Mouse (Mus musculus): ENCODE data around the gene Naxe. TPM values are rescaled to one million over a fixed set of nuclear protein-coding genes. Genes with fewer than 3 reads are reported as not detected.

Naxe gene
- polyA plus RNA-seq, 1 experiment from 2014 or later, result 169 TPM

DNA sequence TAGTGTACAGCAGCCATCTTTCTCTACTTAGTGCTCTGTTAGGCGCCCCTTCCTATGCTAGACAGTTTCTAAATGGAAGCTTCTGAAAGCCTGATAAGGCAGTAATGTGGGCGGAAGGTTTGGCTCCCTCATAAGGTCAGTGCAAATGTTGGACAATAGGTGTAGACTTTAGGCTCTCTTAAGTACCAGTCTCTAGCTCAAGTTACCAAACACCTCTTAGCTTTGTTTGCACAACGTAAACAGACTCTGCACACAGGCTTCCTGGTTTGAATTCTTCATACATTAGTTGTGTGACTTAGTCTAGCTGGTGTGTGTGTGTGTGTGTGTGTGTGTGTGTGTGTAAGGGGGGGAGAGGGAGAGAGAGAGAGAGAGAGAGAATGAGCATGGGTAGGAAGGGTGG, 8.8 kb downstream of the Naxe start:
- no peak overlapping the region for H3K4me2 ChIP-seq
- H3K36me3 ChIP-seq, result peaks cover 48% of the 10 kb centered on the region
- no peak for ATAC-seq (ENCODE audit: low read depth)
- H3K4me1 ChIP-seq (replicated peaks), result 0 out of 2 replicates have a peak, but pooled peaks cover 3% of the 10 kb centered on the region
- H3K4me3 ChIP-seq, result no peak overlapping the region
- no peaks in the 10 kb centered on the region for H3K9me3 ChIP-seq
- WGBS, result 95% methylated on average over 3 of the region's 3 CpGs
- no peak overlapping the region for H3K27ac ChIP-seq (replicated peaks)
- H3K27me3 ChIP-seq, result no peaks in the 10 kb centered on the region
- H3K9ac ChIP-seq, result no peak overlapping the region

GRCm38 (mm10) chr3:88042661-88043421, 15.5 kb downstream of the Naxe start, which contains the start of gene Gpatch4:
TSS of gene Gpatch4 (plus strand) at chr3:88043108.
- H3K27ac ChIP-seq (replicated peaks), result no peak within 1 kb of the TSS; the same call in 1 of the 2 replicates
- peak within 1 kb of the TSS; percentile 73 for H3K9ac ChIP-seq
- H3K4me1 ChIP-seq (replicated peaks), result peaks cover 16% of the 10 kb centered on the region
- H3K9me3 ChIP-seq, result no peaks in the 10 kb centered on the region
- peak within 1 kb of the TSS; percentile 79 for H3K4me3 ChIP-seq
- peaks cover 28% of the 10 kb centered on the region for H3K27me3 ChIP-seq
- ATAC-seq (ENCODE audit: low read depth), result peak; percentile 96
- H3K4me2 ChIP-seq, result peak within 1 kb of the TSS; percentile 86
- no peaks in the 10 kb centered on the region; the same call in 1 of the 2 replicates for H3K36me3 ChIP-seq
- 11% methylated on average over 36 of the region's 36 CpGs for WGBS

DNA sequence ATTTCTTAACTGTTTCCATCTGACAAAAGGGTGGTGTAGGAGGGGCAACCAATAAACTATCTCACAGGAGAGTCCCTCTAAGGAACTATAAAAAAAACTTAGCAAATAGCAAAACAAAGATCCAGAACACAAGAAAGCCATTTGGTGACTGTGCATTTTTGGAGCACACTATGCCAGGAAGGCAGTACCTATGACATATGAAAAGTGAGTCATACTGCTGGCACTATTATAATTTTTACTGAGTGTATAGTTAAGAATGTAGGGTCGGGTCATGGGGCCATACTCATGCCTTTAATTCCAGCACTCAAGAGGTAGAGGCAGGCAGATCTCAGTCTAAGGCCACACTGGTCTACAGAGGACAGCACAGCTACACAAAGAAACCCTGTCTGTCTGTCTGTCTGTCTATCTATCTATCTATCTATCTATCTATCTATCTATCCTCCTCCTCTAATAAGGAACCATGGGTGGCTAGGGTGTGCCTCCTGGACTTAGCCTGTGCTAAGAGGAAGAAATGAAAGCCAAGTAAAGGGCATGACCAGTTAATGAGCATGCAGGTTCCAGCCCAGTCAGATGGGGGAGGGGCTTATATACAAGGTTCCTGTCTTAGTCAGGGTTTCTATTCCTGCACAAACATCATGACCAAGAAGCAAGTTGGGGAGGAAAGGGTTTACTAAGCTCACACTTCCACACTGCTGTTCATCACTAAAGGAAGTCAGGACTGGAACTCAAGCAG, 22.6 kb downstream of the Naxe start:
- Histone ChIP-seq H3K9ac (no peak overlapping the region), H3K4me3 (no peak overlapping the region), H3K27ac (replicated peaks) (no peak overlapping the region), H3K4me2 (no peak overlapping the region), H3K27me3 (peaks cover 67% of the 10 kb centered on the region), H3K9me3 (no peaks in the 10 kb centered on the region), H3K36me3 (no peaks in the 10 kb centered on the region), H3K4me1 (replicated peaks) (no peaks in the 10 kb centered on the region; the same call in 1 of the 2 replicates)
- no peak for ATAC-seq (ENCODE audit: low read depth)
- 61% methylated on average over 1 of the region's 1 CpGs for WGBS

DNA sequence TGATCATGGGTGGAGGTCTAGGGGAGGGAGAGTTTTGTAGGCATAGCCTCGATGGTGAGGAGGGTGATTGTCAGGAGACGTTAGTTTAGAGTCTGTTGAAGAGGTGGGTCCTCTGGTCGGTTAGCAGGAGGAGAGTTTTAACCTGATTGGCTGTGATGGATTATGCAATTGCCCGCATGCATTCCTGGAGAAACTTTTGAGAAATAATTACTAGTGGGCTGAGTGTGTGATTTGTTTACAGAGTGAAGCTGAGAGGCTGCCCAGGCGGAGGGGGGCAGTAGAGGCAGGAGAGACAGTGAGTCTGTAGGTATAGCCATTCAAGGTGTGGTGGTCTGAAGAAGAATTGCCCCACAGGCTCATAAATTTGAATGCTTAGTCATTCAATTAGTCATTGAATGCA, 24.8 kb downstream of the Naxe start:
- 81% methylated on average over 5 of the region's 5 CpGs for WGBS
- no peaks in the 10 kb centered on the region for H3K36me3 ChIP-seq
- H3K27ac ChIP-seq (replicated peaks), result no peak overlapping the region
- H3K4me1 ChIP-seq (replicated peaks), result no peaks in the 10 kb centered on the region; the same call in 1 of the 2 replicates
- H3K9ac ChIP-seq, result no peak overlapping the region
- peaks cover 71% of the 10 kb centered on the region for H3K27me3 ChIP-seq
- H3K4me2 ChIP-seq, result no peak overlapping the region
- no peaks in the 10 kb centered on the region for H3K9me3 ChIP-seq
- H3K4me3 ChIP-seq, result no peak overlapping the region
- no peak for ATAC-seq (ENCODE audit: low read depth)

DNA sequence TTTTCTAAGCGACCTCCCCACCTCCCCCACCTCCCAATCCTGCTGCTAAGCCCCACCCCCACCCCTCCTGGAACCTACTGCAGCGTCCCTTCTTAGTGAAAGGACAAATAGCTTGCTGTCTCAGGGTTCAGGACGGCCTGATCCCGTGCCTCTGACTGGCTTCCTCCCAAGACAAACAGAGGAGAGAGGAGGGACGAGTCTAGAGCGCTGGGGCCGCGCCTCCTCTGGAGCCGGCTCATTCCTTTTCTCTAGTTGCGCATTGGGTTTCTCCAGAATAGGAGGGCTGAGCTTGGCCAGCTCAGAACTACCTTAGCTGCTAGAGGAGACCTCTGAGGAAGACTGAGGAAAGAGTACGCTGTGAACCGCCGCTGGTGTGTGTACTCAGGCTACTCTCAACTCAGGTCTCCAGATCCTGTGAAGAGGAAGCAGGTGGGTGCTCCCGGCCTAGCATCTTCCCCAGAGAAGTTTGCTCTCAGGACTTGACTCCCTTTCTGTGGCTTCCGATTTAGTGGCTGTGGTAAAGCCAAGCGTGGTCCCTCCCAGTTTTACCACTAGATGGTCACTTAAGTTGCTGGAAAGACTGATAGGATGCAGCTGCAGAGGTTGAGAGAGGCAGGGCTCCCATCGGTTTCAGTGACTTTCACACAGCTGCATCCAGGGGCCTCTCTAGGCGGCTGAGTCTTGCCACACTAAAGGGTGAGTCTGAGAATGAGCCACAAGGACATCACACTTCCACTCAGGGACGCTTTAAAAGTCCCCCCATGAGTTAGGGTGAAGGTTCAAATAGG, 27.5 kb downstream of the Naxe start:
- Histone ChIP-seq H3K4me2 (no peak overlapping the region), H3K9ac (no peak overlapping the region), H3K4me1 (replicated peaks) (no peaks in the 10 kb centered on the region; the same call in 1 of the 2 replicates), H3K27me3 (peaks cover 74% of the 10 kb centered on the region), H3K4me3 (no peak overlapping the region), H3K27ac (replicated peaks) (no peak overlapping the region), H3K36me3 (no peaks in the 10 kb centered on the region), H3K9me3 (0 out of 2 replicates have a peak, but pooled peaks cover 7% of the 10 kb centered on the region)
- ATAC-seq (ENCODE audit: low read depth), result no peak
- 22% methylated on average over 19 of the region's 19 CpGs for WGBS

DNA sequence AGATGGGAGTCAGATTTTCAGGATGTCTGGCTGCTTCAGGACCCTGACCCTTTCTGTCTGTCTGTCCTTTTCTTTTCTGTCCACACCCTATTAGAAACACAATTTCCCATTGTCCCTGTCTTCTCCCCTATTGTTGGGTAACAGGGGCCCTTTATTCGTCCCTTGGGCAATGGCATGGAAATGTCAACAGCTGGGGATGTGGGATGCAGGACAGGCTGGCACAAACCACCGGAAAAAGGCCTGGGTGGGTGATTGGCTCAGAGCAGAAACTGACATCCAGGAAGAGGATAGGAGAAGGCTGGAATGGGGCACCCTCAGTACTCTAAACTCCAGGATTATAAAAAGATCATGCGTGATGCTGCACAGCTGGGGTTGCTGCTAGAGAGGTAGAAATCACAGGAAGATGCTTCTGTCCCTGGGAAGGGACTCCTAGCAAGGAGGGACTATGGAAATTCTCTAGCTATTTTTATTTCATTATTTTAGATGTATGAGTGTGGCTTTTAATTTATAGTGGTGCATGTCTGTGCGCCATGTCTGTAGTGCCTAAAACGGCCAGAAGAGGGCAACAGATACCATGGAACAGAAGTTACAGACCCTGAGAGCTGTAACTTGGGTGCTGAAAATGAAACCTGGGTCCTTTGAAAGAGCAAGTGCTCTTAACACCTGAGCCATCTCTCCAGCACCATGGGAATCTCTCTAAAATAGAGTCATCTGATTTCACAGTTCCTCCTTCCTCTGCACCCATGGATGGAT, 30.7 kb downstream of the Naxe start, which contains the start of gene Hapln2:
Gene Hapln2 (minus strand): TSS at position 150 of the 753 bp plus-strand sequence.
- 45% methylated on average over 5 of the region's 5 CpGs for WGBS
- ATAC-seq (ENCODE audit: low read depth), result no peak
- H3K27me3 ChIP-seq, result peaks cover 87% of the 10 kb centered on the region

GRCm38 (mm10) chr3:88026823-88027222, 31.5 kb downstream of the Naxe start:
- Histone ChIP-seq H3K27me3 (peaks cover 87% of the 10 kb centered on the region), H3K4me1 (replicated peaks) (peaks cover 22% of the 10 kb centered on the region), H3K4me3 (no peak overlapping the region), H3K27ac (replicated peaks) (no peak overlapping the region), H3K9ac (no peak overlapping the region), H3K4me2 (no peak overlapping the region), H3K36me3 (no peaks in the 10 kb centered on the region), H3K9me3 (0 out of 2 replicates have a peak, but pooled peaks cover 7% of the 10 kb centered on the region)
- ATAC-seq (ENCODE audit: low read depth), result no peak
- 58% methylated on average over 7 of the region's 7 CpGs for WGBS

More for the DNA sequence above, 30.7 kb downstream of the Naxe start, which contains the start of gene Hapln2:
- Histone ChIP-seq H3K9me3 (0 out of 2 replicates have a peak, but pooled peaks cover 7% of the 10 kb centered on the region), H3K4me2 (no peak within 1 kb of the TSS), H3K27ac (replicated peaks) (no peak within 1 kb of the TSS), H3K4me1 (replicated peaks) (peaks cover 17% of the 10 kb centered on the region), H3K4me3 (no peak within 1 kb of the TSS), H3K9ac (no peak within 1 kb of the TSS), H3K36me3 (no peaks in the 10 kb centered on the region)

DNA sequence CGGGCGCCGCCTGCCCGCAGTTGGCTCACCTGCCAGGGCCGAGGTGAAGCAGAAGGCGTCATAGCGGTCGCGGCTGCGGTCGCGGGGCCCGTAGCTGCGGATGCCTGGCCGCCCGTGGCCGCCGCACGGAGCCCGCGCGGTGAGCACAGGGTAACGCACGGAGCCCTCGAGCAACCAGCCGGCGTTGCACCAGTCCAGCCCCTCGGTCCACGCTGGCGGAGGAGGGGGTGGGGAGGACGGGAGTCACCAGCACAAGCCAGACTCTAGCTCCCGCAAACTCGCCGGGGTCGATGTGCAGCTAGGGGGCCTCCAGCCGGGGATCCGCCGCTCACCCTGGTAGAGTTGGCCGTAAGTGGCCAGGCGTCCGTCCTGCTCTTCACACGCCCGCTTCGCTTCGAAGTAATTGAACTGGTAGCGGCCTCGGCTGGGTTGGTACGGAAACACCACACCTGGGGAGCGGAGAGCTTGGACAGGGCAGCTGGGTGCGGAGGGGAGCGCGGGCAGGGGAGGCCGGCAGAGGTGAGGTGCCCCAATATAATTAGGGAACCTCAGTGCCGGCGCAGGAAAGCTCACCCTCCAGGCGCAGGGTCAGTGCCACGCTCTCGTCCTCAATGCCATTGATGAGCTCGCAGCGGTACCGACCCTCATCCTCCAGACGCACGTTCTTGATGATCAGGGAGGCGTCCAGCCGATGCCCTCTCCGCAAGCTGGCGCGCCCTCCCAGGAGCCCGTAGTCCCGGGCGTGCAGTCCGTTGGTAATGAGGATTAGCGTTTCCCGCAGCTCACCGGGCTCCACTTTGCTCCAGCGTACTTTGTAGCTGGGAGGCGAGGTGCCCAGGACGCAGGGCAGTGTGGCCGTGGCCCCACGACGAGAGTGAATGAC, 34.9 kb downstream of the Naxe start:
- peak; percentile 66 for ATAC-seq (ENCODE audit: low read depth)
- under 1% methylated on average over 81 of the region's 81 CpGs for WGBS
- Histone ChIP-seq H3K27ac (replicated peaks) (no peak overlapping the region), H3K36me3 (no peaks in the 10 kb centered on the region), H3K27me3 (peaks cover 81% of the 10 kb centered on the region), H3K4me1 (replicated peaks) (peaks cover 22% of the 10 kb centered on the region), H3K9me3 (0 out of 2 replicates have a peak, but pooled peaks cover 7% of the 10 kb centered on the region), H3K9ac (peak overlapping the region; percentile 64), H3K4me2 (peak overlapping the region; percentile 96), H3K4me3 (peak overlapping the region; percentile 53)

GRCm38 (mm10) chr3:88022322-88023191, 35.7 kb downstream of the Naxe start:
- H3K9me3 ChIP-seq, result no peaks in the 10 kb centered on the region
- peak; percentile 91 for ATAC-seq (ENCODE audit: low read depth)
- 1% methylated on average over 65 of the region's 66 CpGs for WGBS

More at GRCm38 (mm10) chr3:88022322-88023191, 35.7 kb downstream of the Naxe start:
- peaks cover 22% of the 10 kb centered on the region for H3K4me1 ChIP-seq (replicated peaks)
- no peak overlapping the region for H3K27ac ChIP-seq (replicated peaks)
- H3K4me2 ChIP-seq, result peak overlapping the region; percentile 96
- peak overlapping the region; percentile 53 for H3K4me3 ChIP-seq
- peaks cover 89% of the 10 kb centered on the region for H3K27me3 ChIP-seq
- peak overlapping the region; percentile 64 for H3K9ac ChIP-seq
- H3K36me3 ChIP-seq, result no peaks in the 10 kb centered on the region
